Mouse (Mus musculus): ENCODE measurements around the gene Arid1a. TPM values are rescaled to one million over a fixed set of nuclear protein-coding genes. Genes with fewer than 3 reads are reported as not detected.

Gene Arid1a
- total RNA-seq, 2 experiments from 2014 or later = 81.2 to 83.2 TPM

Small RNA genes within 50 kb of the gene (microRNA-seq; reads per million reads assigned to microRNA genes)
- 0 to 0.20 reads per million in 2 experiments for gene Mir7227

Other genes starting within 250 kb of the Arid1a start
- gene Kdf1, start 237.8 kb downstream of the Arid1a start, total RNA-seq (2021) = under 1 TPM in 1 of 2 experiments, not detected in 1; 0.37 TPM
- gene Nudc, start 210.8 kb downstream of the Arid1a start, total RNA-seq (2021) = 100 to 1,000 TPM; 135 to 141 TPM
- gene Nr0b2, start 203.4 kb downstream of the Arid1a start, total RNA-seq (2021) = not detected
- 10 to 100 TPM in 1 of 2 experiments, 1 to 10 TPM in 1; 9.6 to 10.1 TPM for gene Gpatch3, start 182.0 kb downstream of the Arid1a start, total RNA-seq (2021)
- gene Gpn2, start 172.4 kb downstream of the Arid1a start, total RNA-seq (2021) = 10 to 100 TPM; 10.7 to 12.1 TPM
- 1 to 10 TPM; 2.7 to 3.2 TPM for gene Sfn, start 154.6 kb downstream of the Arid1a start, total RNA-seq (2021)
- gene Zdhhc18, start 106.6 kb downstream of the Arid1a start, total RNA-seq (2021) = 10 to 100 TPM; 32.3 to 33.8 TPM
- gene Pigv, start 84.1 kb downstream of the Arid1a start, total RNA-seq (2021) = 10 to 100 TPM in 1 of 2 experiments, 1 to 10 TPM in 1; 9.4 to 12.3 TPM
- 10 to 100 TPM; 10.6 to 10.9 TPM for gene Rps6ka1, start 131.0 kb upstream of the Arid1a start, total RNA-seq (2021)
- gene Hmgn2, start 211.9 kb upstream of the Arid1a start, total RNA-seq (2021) = 100 to 1,000 TPM in 1 of 2 experiments, 10 to 100 TPM in 1; 98.1 to 114 TPM
- gene Dhdds, start 244.1 kb upstream of the Arid1a start, total RNA-seq (2021) = 10 to 100 TPM; 56.6 to 61.9 TPM

Measured in layer of hippocampus, adult 18-20 months (tissue).